Mouse (Mus musculus) midbrain, embryonic 15.5 days (tissue): ENCODE measurements around the gene Dusp11. TPM values are rescaled to one million over a fixed set of nuclear protein-coding genes. Genes with fewer than 3 reads are reported as not detected.
"Not testable (repeated sequence)": the region's sequence is repeated elsewhere in the genome, so short reads cannot be mapped to it uniquely, and the experiment has no call there.

Experiments used
- ATAC-seq: fragments of 200-750 bp; cut with Nextera tagmentation; replicated peaks from 2 replicates; pipeline ENCODE4 v1.8.0; 2017; ENCODE audit warnings: moderate TSS enrichment
- H3K27ac ChIP-seq: fragments of 300-500 bp; sonication (generic); 2 replicates; pipeline ENCODE4 v1.5.1; 2015; ENCODE audit warnings: mild to moderate bottlenecking, inconsistent platforms
- H3K27me3 ChIP-seq: fragments of 300-500 bp; sonication (generic); replicated peaks from 2 replicates; pipeline ENCODE4 v1.6.1; 2015; ENCODE audit warnings: inconsistent platforms
- H3K36me3 ChIP-seq: fragments of 300-500 bp; sonication (generic); replicated peaks from 2 replicates; pipeline ENCODE4 v1.6.1; 2015; ENCODE audit warnings: inconsistent platforms
- H3K4me1 ChIP-seq: fragments of 300-500 bp; sonication (generic); 2 replicates; pipeline ENCODE4 v1.6.1; 2015; ENCODE audit warnings: inconsistent platforms
- H3K4me2 ChIP-seq: fragments of 300-500 bp; sonication (generic); 2 replicates; pipeline ENCODE4 v1.6.1; 2015; ENCODE audit warnings: inconsistent platforms, mild to moderate bottlenecking, moderate library complexity
- H3K4me3 ChIP-seq: fragments of 300-500 bp; sonication (generic); 2 replicates; pipeline ENCODE4 v1.5.1; 2015; ENCODE audit warnings: mild to moderate bottlenecking, inconsistent platforms
- H3K9ac ChIP-seq: fragments of 300-500 bp; sonication (generic); 2 replicates; pipeline ENCODE4 v1.6.1; 2015; ENCODE audit warnings: mild to moderate bottlenecking, inconsistent platforms
- H3K9me3 ChIP-seq: fragments of 300-500 bp; sonication (generic); 2 replicates; pipeline ENCODE4 v1.6.1; 2016; ENCODE audit warnings: inconsistent platforms
- WGBS: fragments of 180-500 bp; shearing (Covaris S2); methylation state at CpG from one replicate; pipeline ENCODE4 v1.1.7; 2015; ENCODE audit warnings: mixed read lengths; 5-methylcytosine and 5-hydroxymethylcytosine counted together
- polyA plus RNA-seq: library from polyadenylated mRNA; unstranded; fragments of >200 nt; fragmentation: Nextera tagmentation; extraction: Ambion mirVana; gene quantifications from 2 replicates; pipeline ENCODE4 v1.2.1, GENCODE M21; 2015

The Dusp11 gene
- polyA plus RNA-seq, 1 experiment from 2014 or later: 60.8 TPM

DNA sequence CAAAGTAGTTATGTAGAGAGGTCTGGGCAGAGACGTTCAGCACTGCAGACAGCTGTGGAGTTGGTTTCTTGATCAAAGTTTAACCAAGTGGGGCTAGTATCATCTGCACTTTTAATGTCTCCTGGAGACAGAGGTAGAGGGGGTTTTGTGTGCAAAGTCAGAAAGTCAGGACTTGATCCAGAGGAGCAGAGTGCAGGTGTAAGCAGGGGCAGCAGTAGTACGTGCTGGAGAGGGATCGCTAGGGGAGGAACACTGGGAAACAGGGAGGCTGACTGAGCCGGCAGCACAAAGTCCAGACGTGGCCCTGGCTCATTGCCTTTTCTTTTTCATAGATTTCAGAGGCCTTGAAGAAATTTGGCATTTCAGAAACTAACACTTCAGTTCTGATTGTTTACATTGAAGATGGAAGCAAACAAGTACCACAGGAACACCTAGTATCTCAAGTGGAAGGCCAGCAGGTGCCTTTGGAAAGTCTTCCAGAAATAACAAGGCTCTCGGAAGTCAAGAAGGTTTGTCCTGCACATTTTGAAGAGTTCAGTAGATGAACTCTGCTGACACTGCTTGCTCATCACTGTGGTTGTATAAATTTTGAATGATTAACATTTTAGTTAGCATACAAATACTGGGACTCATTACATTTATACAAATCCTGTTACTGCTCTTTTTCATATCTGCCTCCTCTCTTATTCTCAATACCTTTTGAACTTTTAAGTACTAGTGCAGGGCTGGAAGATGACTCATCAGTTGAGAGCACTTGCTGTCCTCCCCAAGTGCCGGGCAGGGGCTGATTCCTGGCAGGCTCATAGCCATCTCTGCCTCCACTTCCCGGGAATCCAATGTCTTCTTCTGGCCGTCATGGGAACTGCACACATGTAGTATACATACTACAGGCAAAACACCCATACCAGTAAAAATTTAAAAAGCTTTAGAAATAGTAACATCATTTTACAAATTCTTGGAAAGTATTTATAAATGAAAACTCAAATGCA is 33.7 kb downstream of the Dusp11 start:
- no peak overlapping the region for H3K4me3 ChIP-seq
- H3K27me3 ChIP-seq: no peaks in the 10 kb centered on the region
- peaks cover 50% of the 10 kb centered on the region for H3K36me3 ChIP-seq
- no peaks in the 10 kb centered on the region for H3K4me1 ChIP-seq
- no peak for ATAC-seq
- H3K27ac ChIP-seq: no peak overlapping the region
- H3K4me2 ChIP-seq: no peak overlapping the region
- WGBS: 89% methylated on average over 9 of the region's 9 CpGs
- no peak overlapping the region for H3K9ac ChIP-seq
- no peaks in the 10 kb centered on the region for H3K9me3 ChIP-seq

DNA sequence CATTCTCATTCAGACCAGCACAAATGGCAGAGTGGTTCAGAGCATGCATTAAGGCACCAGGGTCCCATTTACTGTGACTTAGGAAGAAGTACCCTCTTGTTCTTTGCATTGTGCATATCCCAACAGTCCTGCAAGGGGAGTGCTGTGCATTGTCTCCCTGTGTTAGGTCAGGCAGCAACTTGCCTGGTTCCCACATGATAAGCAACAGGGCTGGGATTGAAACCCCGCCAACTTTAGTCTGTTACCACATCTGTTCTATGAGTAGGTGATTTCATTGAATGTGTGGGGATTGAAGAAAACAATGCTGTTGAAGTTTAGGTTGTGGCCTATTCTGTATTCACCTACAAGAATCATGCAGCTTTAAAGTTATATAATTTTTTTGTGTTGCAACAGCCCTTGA is 34.8 kb downstream of the Dusp11 start:
- WGBS: 93% methylated on average over 1 of the region's 1 CpGs
- no peak overlapping the region for H3K9ac ChIP-seq
- H3K27me3 ChIP-seq: no peaks in the 10 kb centered on the region
- H3K4me3 ChIP-seq: no peak overlapping the region
- no peak overlapping the region for H3K27ac ChIP-seq
- no peaks in the 10 kb centered on the region for H3K9me3 ChIP-seq
- peaks cover 52% of the 10 kb centered on the region for H3K36me3 ChIP-seq
- no peaks in the 10 kb centered on the region for H3K4me1 ChIP-seq
- H3K4me2 ChIP-seq: no peak overlapping the region
- no peak for ATAC-seq

DNA sequence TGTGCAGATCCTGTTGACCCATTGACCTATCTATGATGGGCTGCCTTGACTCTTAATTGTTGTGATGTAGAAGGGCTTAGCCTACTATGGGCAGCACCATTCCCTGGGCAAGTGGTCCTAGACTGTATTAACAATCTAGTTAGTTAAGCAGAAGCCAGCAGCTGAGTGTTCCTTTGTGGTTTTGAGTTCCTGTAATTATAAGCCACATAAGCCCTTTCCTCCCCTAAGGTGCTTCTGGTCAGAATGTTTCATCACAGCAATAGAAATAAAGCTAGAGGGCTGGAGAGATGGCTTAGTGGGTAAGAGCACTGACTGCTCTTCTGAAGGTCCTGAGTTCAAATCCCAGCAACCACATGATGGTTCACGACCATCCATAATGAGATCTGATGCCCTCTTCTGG is 37.8 kb downstream of the Dusp11 start:
- Histone ChIP-seq H3K9me3 (no peaks in the 10 kb centered on the region), H3K4me1 (no peaks in the 10 kb centered on the region), H3K4me2 (no peak overlapping the region), H3K27me3 (no peaks in the 10 kb centered on the region), H3K4me3 (no peak overlapping the region), H3K27ac (no peak overlapping the region), H3K36me3 (peaks cover 47% of the 10 kb centered on the region), H3K9ac (no peak overlapping the region)
- 90% methylated on average over 1 of the region's 1 CpGs for WGBS
- no peak for ATAC-seq

GRCm38 (mm10) chr6:85919401-85919800 is 42.1 kb downstream of the Dusp11 start:
- 94% methylated on average over 4 of the region's 4 CpGs for WGBS
- no peak overlapping the region for H3K4me3 ChIP-seq
- no peaks in the 10 kb centered on the region for H3K27me3 ChIP-seq

GRCm38 (mm10) chr6:85918341-85918740 is 43.1 kb downstream of the Dusp11 start:
- H3K9me3 ChIP-seq: not testable (repeated sequence)

More at GRCm38 (mm10) chr6:85919401-85919800, 42.1 kb downstream of the Dusp11 start:
- no peak overlapping the region for H3K9ac ChIP-seq
- ATAC-seq: no peak
- peaks cover 11% of the 10 kb centered on the region; the same call in 1 of the 2 replicates for H3K36me3 ChIP-seq
- no peak overlapping the region for H3K27ac ChIP-seq
- H3K4me1 ChIP-seq: peaks cover 14% of the 10 kb centered on the region
- no peak overlapping the region for H3K4me2 ChIP-seq
- H3K9me3 ChIP-seq: no peaks in the 10 kb centered on the region

DNA sequence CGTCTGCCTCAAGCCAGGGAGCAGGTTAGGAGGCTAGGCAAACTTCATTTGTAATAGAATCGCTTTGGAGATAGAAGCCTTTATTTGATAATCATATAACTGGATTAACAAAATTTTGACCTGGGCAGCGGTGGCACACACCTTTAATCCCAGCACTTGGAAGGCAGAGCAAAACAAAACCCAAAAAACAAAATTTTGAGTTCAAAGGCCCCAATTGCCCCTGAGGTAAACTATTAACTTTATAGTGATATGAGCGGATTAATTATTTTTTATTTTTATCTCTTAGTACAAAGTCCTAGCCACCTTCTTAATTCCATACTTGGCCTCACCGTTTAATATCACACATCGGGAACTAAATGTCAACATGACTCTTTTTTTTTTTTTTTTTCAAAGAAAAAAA is 44.9 kb downstream of the Dusp11 start:
- Histone ChIP-seq H3K27ac (peak overlapping the region; percentile 89), H3K4me2 (peak overlapping the region; percentile 63), H3K9me3 (no peaks in the 10 kb centered on the region), H3K4me1 (peaks cover 17% of the 10 kb centered on the region), H3K27me3 (no peaks in the 10 kb centered on the region), H3K4me3 (peak overlapping the region; percentile 57), H3K9ac (peak overlapping the region; percentile 76), H3K36me3 (0 out of 2 replicates have a peak, but pooled peaks cover 3% of the 10 kb centered on the region)
- WGBS: 81% methylated on average over 6 of the region's 6 CpGs
- no peak for ATAC-seq

More at GRCm38 (mm10) chr6:85918341-85918740, 43.1 kb downstream of the Dusp11 start:
- Histone ChIP-seq H3K4me1 (peaks cover 17% of the 10 kb centered on the region), H3K36me3 (peaks cover 11% of the 10 kb centered on the region; the same call in 1 of the 2 replicates)
- H3K4me3 ChIP-seq, H3K9ac ChIP-seq, H3K27me3 ChIP-seq, H3K4me2 ChIP-seq, ATAC-seq, H3K27ac ChIP-seq: not testable (repeated sequence)
- 95% methylated on average over 3 of the region's 3 CpGs for WGBS

DNA sequence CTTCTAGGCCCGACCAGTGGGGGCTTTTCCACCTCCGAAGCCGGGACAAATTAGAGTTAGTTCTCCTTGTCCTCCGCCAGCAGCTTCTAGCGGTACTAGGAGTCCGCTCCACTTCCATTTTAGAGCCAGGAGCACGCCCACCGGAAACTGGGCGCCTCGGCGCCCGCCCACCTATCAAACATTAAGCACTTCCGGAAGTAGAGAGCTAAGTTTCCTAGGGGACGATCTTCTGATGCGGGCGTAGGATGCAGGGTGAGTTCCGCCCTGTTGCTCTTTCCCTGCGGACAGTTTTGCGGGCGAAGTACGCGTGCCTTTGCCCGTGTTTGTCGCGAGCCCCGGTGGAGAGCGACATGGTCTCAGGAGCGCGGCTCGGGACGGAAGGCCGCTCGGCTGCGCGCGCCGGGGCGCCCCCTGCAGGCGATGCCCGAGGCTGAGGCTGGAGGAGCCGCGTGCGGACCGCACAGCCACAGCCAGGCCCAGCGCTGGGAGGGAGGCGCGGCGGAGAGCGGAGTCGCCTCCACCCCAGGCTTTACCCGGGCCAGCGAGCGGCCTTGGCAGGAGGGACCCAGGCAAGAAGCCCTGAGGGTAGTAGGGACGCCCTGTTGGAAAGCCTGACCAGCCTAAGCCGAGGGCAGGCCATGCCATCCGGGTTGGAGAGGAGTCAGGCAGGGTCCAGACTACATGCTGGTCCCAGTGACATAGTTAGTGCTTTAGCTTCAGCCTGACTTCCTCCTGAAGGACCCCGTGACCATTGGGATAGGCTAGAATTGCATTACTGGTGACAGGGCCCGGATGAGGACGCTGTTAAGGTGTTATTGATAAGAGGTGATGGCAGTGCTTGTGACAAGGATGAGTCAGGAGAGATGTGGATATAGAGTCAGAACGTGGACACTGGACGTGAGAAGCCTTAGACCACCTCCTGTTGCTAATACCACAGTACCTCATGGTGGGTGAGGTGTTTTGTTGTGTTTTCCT is 45.6 kb downstream of the Dusp11 start, which contains the start of gene Nat8f1:
Gene Nat8f1, minus strand, starts transcription at position 149 of the 975 bp plus-strand sequence.
- peak; percentile 95 for ATAC-seq
- Histone ChIP-seq H3K4me1 (peaks cover 17% of the 10 kb centered on the region), H3K4me3 (peak within 1 kb of the TSS; percentile 57), H3K4me2 (peak within 1 kb of the TSS; percentile 63), H3K9ac (peak within 1 kb of the TSS; percentile 76), H3K27ac (peak within 1 kb of the TSS; percentile 89)
- H3K9me3 ChIP-seq, H3K27me3 ChIP-seq, H3K36me3 ChIP-seq: not testable (repeated sequence)
- WGBS: under 1% methylated on average over 60 of the region's 61 CpGs

GRCm38 (mm10) chr6:85915141-85915538 is 46.3 kb downstream of the Dusp11 start:
- Histone ChIP-seq H3K4me1 (peaks cover 17% of the 10 kb centered on the region), H3K27ac (peak overlapping the region; percentile 89), H3K9me3 (no peaks in the 10 kb centered on the region), H3K27me3 (no peaks in the 10 kb centered on the region), H3K4me2 (peak overlapping the region; percentile 63), H3K36me3 (no peaks in the 10 kb centered on the region), H3K4me3 (peak overlapping the region; percentile 57), H3K9ac (peak overlapping the region; percentile 76)
- 3% methylated on average over 11 of the region's 11 CpGs for WGBS
- ATAC-seq: peak; percentile 32; the same call in 1 of the 2 replicates

- no peak for ATAC-seq
- Histone ChIP-seq H3K4me1 (peaks cover 16% of the 10 kb centered on the region), H3K4me2 (no peak within 1 kb of the TSS), H3K9me3 (no peaks in the 10 kb centered on the region), H3K9ac (no peak within 1 kb of the TSS), H3K27ac (no peak within 1 kb of the TSS), H3K27me3 (no peaks in the 10 kb centered on the region), H3K4me3 (no peak within 1 kb of the TSS), H3K36me3 (no peaks in the 10 kb centered on the region)
- 88% methylated on average over 3 of the region's 3 CpGs for WGBS
Observed at GRCm38 (mm10) chr6:85911587-85911986, 49.9 kb downstream of the Dusp11 start, which contains the start of gene Tprkb. Gene Tprkb, plus strand, starts transcription at chr6:85911865.

GRCm38 (mm10) chr6:85909704-85910103 is 51.8 kb downstream of the Dusp11 start:
- Histone ChIP-seq H3K4me2 (no peak overlapping the region), H3K36me3 (no peaks in the 10 kb centered on the region), H3K27ac (no peak overlapping the region), H3K27me3 (no peaks in the 10 kb centered on the region), H3K9ac (no peak overlapping the region), H3K9me3 (no peaks in the 10 kb centered on the region), H3K4me3 (no peak overlapping the region), H3K4me1 (peaks cover 6% of the 10 kb centered on the region)
- no peak for ATAC-seq
- 97% methylated on average over 1 of the region's 1 CpGs for WGBS

DNA sequence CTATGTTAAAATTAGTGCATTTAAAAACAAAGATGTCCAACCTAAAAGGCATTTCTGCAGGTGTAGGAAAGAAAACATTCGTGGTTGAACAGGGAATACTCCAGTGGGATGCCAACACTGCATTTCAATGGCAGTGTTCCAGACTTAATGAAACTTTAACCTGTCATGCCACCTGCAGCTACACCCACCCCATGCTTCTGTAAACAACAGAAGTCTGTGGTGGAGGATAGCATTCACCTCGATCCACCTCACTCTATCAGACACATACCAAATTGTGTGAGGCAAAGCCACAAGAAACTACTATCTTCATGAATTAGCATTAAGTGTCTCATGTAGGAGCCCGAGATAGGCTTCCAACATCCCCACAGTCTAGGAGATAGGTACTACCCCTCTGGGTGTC is 53.1 kb downstream of the Dusp11 start:
- no peaks in the 10 kb centered on the region for H3K9me3 ChIP-seq
- no peak overlapping the region for H3K27ac ChIP-seq
- H3K36me3 ChIP-seq: no peaks in the 10 kb centered on the region
- no peaks in the 10 kb centered on the region for H3K27me3 ChIP-seq
- H3K4me3 ChIP-seq: no peak overlapping the region
- 66% methylated on average over 3 of the region's 3 CpGs for WGBS
- no peak overlapping the region for H3K9ac ChIP-seq
- H3K4me1 ChIP-seq: 0 out of 2 replicates have a peak, but pooled peaks cover 3% of the 10 kb centered on the region
- H3K4me2 ChIP-seq: no peak overlapping the region
- ATAC-seq: no peak
